Mouse (Mus musculus): Measurements from ENCODE around the gene Peli2.

The Peli2 gene

DNA sequence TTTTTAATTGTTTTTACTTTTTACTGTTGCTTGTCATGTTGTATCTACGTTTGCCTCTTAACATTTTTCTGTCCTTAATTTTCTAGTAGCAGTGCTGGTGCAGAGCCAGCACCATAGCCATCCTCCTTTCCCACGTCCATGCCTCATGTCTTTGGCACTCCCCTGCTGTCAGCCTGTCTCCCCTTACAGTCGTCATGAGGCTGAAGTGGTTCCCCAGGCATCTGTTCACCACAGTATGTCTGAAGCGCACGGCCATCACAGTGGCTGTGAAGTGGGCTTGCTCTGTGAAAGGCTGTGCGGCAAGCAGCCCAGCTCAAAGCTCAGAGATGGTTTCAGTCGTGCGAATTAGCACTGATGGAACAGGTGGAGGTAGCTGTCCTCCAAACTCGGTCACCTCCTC is 66.5 kb downstream of the Peli2 start:
- DNase-seq (ENCODE audit: low read depth, low spot score): no peak

- DNase-seq (ENCODE audit: low read depth, low spot score): peak; percentile 77
Measured at GRCm38 (mm10) chr14:48189330-48189729, 68.7 kb downstream of the Peli2 start.

GRCm38 (mm10) chr14:48190946-48191345 is 70.3 kb downstream of the Peli2 start:
- no peak for DNase-seq (ENCODE audit: low read depth, low spot score)

DNA sequence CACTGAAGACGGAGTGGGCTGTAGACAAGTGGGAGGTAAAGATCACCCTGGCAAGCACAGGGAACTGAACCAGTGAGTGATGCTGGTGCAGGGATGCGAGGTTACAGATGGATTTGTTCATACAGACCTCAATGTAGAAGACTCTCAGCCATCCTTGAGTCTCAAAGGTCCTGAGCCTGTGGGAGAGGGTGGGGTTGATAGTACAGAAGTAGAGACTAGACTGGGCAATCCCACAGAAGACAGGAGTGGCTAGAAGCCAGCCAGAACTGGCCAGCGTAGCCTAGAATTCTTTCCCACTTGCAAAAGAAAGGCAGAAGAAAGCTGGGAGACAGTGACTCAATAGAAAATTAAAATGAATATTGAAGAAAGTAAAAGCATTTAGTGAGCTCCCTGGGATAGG is 71.3 kb downstream of the Peli2 start:
- DNase-seq (ENCODE audit: low read depth, low spot score): no peak

- DNase-seq (ENCODE audit: low read depth, low spot score): no peak
Measured at GRCm38 (mm10) chr14:48196804-48197203, 76.2 kb downstream of the Peli2 start.

- DNase-seq (ENCODE audit: low read depth, low spot score): no peak
Measured at GRCm38 (mm10) chr14:48197287-48197686, 76.7 kb downstream of the Peli2 start.

DNA sequence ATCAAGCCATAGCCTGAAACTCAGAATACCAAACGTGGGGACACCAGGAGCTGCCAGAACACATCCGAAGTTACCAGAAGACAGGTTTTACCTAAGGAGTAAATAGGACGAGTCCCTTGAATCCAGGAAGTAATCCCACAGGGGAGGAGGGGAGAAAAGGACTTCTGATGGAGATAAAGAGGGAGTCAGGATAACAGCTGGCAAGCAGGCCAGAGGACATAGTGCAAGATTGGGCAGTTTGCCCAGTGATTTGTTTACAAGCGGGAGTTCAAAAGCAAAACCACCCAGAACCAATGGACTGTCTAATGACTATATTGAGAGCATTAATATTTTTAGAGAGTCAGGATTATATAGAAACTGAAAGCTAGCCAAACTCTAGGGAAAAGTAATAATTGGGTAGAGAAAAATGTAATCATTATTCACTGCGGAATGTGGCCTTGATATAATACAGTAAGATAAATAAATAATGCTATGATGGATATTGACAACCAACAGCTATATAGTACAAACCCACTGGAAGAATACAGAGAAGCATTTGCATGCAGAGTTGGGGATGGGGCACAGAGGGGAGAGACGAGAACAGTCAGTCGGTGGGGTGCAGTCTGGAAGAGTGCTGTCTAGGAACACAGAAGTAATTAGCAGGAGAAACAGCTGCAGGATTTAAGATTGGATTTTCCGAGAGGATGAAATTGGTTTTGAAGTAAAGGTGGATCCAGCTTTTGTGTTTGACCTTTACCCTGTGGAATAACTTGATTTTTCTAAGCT is 77.7 kb downstream of the Peli2 start:
- no peak for DNase-seq (ENCODE audit: low read depth, low spot score)

DNA sequence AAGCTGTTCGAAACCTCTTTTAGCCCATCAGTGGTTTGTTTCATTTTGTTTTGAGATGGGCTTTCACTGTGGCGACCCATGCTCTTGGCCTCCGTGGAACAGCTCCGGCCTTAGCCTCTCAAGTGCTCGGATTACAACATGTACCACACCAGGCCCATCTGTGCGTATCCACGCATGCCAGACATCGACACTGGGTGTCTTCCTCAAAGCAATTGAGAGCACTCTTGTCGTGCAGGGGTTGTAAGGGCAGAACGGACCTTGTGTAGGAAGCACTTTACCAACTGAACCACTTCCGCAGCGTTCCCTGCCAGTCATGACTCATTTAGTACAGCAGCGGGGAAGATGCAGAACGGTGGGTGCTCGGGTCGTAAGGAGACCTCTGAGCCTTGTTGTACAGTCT is 78.3 kb downstream of the Peli2 start:
- DNase-seq (ENCODE audit: low read depth, low spot score): no peak

- DNase-seq (ENCODE audit: low read depth, low spot score): no peak
Measured at GRCm38 (mm10) chr14:48199506-48199905, 78.9 kb downstream of the Peli2 start.

DNA sequence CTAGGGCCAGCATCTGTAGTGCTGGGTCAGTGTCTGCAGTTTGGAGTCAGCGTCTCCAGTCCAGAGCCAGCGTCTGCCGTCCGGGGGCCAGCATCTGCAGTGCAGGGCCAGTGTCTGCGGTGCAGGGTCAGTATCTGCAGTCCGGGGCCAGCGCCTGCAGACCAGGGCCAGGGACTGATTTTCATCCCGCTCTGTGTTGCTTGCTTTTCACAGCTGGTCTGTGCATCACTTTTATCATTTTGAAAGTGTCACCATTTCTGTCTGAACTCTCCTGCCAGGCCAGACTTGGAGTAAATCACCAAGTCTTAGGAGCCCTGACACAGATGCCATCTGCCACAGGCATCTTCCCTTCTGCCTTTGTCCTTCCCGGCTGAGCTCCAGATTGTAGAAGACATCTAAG is 79.7 kb downstream of the Peli2 start:
- DNase-seq (ENCODE audit: low read depth, low spot score): no peak

DNA sequence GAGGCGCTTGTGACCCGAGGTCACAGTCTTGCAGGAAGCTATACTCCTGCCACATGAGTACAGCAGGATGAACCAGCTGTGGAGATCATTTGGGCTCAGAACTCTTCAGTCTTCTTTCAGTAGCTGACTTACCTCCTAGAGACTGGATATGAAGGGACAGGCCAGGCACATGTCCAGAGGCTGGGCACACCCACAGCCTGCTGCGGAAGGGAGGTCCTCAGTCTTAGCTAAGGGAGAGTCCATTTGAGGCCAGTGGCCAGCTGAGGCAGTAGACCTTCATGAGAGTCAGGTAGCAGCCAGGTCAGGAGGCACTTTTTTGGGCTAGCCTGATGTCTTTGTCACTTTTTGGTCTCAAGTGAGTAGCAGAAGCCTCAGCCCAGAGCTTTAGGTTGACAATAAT is 80.2 kb downstream of the Peli2 start:
- no peak for DNase-seq (ENCODE audit: low read depth, low spot score)

DNA sequence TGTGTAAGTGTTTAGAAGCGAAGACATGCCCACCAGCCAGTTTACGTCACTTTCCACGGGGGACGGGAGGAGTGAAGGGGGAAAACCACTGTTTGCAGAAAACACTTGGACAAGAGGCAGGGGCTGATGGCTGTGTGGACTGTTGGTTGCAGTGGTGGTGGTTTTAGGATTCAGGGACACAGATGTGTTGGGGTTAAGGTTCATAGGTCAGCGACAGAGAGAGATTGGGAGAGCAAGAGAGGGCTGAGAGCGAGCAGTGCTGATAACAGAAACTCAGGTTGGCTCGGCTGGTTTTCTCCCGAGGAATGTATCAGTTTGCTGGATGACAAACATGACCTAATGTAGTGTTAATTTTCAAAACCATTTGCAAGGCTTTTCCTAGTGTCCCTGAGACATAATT is 80.8 kb downstream of the Peli2 start:
- DNase-seq (ENCODE audit: low read depth, low spot score): no peak

GRCm38 (mm10) chr14:48202096-48203036 is 81.7 kb downstream of the Peli2 start:
- no peak for DNase-seq (ENCODE audit: low read depth, low spot score)

- DNase-seq (ENCODE audit: low read depth, low spot score): no peak
Measured at GRCm38 (mm10) chr14:48205044-48205443, 84.4 kb downstream of the Peli2 start.

GRCm38 (mm10) chr14:48205635-48206034 is 85.0 kb downstream of the Peli2 start:
- DNase-seq (ENCODE audit: low read depth, low spot score): no peak

DNA sequence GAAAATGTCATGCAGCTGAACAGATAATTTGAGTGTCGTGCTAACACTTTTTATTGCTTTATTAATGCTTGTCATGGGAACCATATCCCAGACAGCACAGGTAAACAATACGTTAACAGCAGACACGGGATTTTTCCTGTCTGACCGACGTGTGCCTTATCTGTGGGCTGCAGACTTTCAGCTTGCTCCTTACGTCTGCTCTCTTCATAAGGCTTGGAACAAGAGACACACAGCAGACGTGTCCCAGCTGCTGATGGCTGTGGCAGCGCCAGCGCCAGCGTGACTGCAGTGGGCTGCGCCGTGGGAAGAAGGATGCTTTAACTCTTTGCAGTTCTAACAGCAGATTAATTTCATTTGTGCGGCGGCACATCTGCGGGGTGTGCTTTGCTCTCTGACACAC is 86.5 kb downstream of the Peli2 start:
- DNase-seq (ENCODE audit: low read depth, low spot score): no peak

GRCm38 (mm10) chr14:48207746-48208640 is 87.4 kb downstream of the Peli2 start:
- peak; percentile 21 for DNase-seq (ENCODE audit: low read depth, low spot score)

GRCm38 (mm10) chr14:48209436-48209835 is 88.8 kb downstream of the Peli2 start:
- DNase-seq (ENCODE audit: low read depth, low spot score): no peak

- DNase-seq (ENCODE audit: low read depth, low spot score): no peak
Measured at GRCm38 (mm10) chr14:48210089-48210488, 89.5 kb downstream of the Peli2 start.

DNA sequence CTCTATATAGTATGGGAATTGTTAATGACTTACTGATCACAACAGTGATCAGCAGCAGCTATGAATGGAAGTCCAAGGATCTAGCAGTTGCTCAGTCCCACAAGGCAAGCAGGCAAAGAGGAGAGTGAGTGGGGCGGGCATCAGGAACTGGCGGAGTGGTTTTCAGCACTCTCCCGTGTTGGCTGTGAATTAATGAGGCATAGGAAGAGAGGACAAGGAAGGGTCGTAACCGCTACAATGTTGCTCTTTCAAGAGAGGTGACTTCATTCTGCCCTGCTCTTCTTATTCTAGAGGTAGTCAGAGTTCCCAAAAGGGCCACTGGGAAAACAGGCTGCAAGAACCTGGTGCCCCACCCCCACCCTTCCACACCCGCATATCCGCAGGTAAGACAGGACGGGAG is 90.9 kb downstream of the Peli2 start:
- no peak for DNase-seq (ENCODE audit: low read depth, low spot score)

DNA sequence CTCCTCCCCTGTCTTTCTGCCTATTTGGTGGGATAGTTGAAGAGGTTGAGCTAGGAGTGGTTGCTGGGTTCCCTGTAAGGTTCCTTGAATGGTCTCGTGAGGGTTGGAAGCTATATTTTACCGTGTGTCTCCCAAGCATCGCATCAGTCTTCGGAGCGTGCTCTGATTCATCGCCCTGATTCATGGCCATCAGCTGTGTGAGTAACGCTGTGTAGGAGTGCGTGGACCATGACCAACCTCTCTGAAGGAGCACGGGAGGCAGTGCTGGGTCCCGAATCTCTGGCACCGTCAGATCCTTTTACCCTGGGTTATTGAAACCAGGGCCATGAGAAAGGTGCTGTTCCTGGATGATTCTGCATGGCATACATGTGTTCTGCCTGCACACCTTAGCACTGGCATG is 92.2 kb downstream of the Peli2 start:
- peak; percentile 79 for DNase-seq (ENCODE audit: low read depth, low spot score)

DNA sequence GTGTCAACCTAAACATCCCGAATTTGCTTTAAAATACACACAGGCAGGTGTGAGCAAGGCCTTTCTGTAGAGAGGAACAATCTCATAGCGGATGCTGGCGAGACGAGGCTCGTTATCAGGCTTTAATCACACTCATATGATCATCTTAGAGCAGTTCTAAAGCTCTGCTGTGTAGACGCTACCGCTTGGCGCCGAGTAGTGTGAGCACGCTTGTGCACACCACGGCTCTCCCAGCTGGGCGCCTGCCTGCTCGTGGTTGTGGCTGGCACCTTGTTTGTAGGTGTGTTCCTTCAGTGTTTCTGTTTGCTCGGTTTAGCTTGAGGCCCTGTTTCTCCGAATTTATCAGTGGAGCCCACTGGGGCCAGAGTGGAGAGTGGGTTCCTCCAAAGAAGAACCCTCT is 93.0 kb downstream of the Peli2 start:
- DNase-seq (ENCODE audit: low read depth, low spot score): no peak
